Mouse (Mus musculus) G1E (cell line): Measurements from ENCODE around the gene Wbp1.

Experiments used
- CTCF ChIP-seq: IDR thresholded peaks from 2 replicates; pipeline ENCODE4 v1.5.1; 2012; ENCODE audit warnings: low read depth, low read length, inconsistent platforms, mixed read lengths
- GATA2 ChIP-seq: IDR thresholded peaks from 2 replicates; pipeline ENCODE4 v1.6.1; 2012; ENCODE audit warnings: low read depth, low read length, inconsistent platforms, borderline replicate concordance

- TF ChIP-seq CTCF, result no peak
- TF ChIP-seq GATA2, result no peak
Observed at GRCm38 (mm10) chr6:83095968-83096367, 25.4 kb downstream of the Wbp1 start.
